Comparison of ENCODE assay signal across 8 mouse cellular contexts in genomic region chr9:56265022-56265360, GRCm38 (mm10).
A peak's percentile ranks its signal among the peaks of the same experiment; 100 is the strongest.
DNase-seq lines count a peak whose midpoint lies in the region; ATAC-seq lines count a peak whose summit lies in the region.

No protein-coding gene starts in this region.

- H3K9me3 ChIP-seq in heart, embryonic 10.5 days: peaks cover 5% of the 10 kb centered on the region
- H3K9me3 ChIP-seq in liver, embryonic 13.5 days (replicated peaks): peaks cover 6% of the 10 kb centered on the region
- H3K9me3 ChIP-seq in liver, embryonic 11.5 days (ENCODE audit: control insufficient read depth, low read length): peaks cover 6% of the 10 kb centered on the region
- H3K9me3 ChIP-seq in megakaryocyte, embryonic 14.5 days: peaks cover 5% of the 10 kb centered on the region

- no peak overlapping the region for H3K27ac ChIP-seq in heart, embryonic 10.5 days
- H3K27ac ChIP-seq in liver, embryonic 13.5 days: peak overlapping the region; percentile 18; the same call in 1 of the 2 replicates
- no peak overlapping the region for H3K27ac ChIP-seq in liver, embryonic 11.5 days (ENCODE audit: low read depth, low read length)

- H3K9ac ChIP-seq in liver, embryonic 13.5 days: no peak overlapping the region
- no peak overlapping the region for H3K9ac ChIP-seq in liver, embryonic 11.5 days (ENCODE audit: low read depth, low read length)

- WGBS in heart, embryonic 10.5 days: 24% methylated on average over 8 of the region's 8 CpGs
- whole genome bisulfite sequencing in liver, embryonic 13.5 days (ENCODE audit: insufficient replicate concordance): 32% methylated on average over 8 of the region's 8 CpGs
- 42% methylated on average over 8 of the region's 8 CpGs for WGBS in liver, embryonic 11.5 days

- no peak for DNase-seq in heart, embryonic 10.5 days (ENCODE audit: low spot score)
- no peak for DNase-seq in heart, adult 8-10 months (ENCODE audit: low spot score)
- no peak for DNase-seq in liver, embryonic 13.5 days
- no peak for DNase-seq in liver, embryonic 11.5 days (ENCODE audit: low spot score)
- DNase-seq in spleen, postnatal 14 days (ENCODE audit: low spot score in 2 of 2): no peak
- DNase-seq in kidney, postnatal 36 days: no peak

- peaks cover 38% of the 10 kb centered on the region for H3K4me1 ChIP-seq in heart, embryonic 10.5 days
- peaks cover 17% of the 10 kb centered on the region for H3K4me1 ChIP-seq in liver, embryonic 13.5 days (replicated peaks)
- peaks cover 6% of the 10 kb centered on the region; the same call in 1 of the 2 replicates for H3K4me1 ChIP-seq in liver, embryonic 11.5 days (replicated peaks; ENCODE audit: control insufficient read depth, insufficient read depth, low read length)
- peaks cover 45% of the 10 kb centered on the region for H3K4me1 ChIP-seq in megakaryocyte, embryonic 14.5 days

- ATAC-seq in liver, embryonic 13.5 days (ENCODE audit: low read depth): no peak
- no peak for ATAC-seq in liver, embryonic 11.5 days (replicated peaks; ENCODE audit: low FRiP score)
- peak; percentile 37 for ATAC-seq in activated CD4-positive, CD25-positive, alpha-beta regulatory T cell, adult 4 months

- H3K36me3 ChIP-seq in heart, embryonic 10.5 days: no peaks in the 10 kb centered on the region
- H3K36me3 ChIP-seq in liver, embryonic 13.5 days: peaks cover 3% of the 10 kb centered on the region; the same call in 1 of the 2 replicates
- peaks cover 2% of the 10 kb centered on the region; the same call in 1 of the 2 replicates for H3K36me3 ChIP-seq in liver, embryonic 11.5 days (ENCODE audit: control insufficient read depth, insufficient read depth, low read length)
- H3K36me3 ChIP-seq in megakaryocyte, embryonic 14.5 days (replicated peaks; ENCODE audit: low read length): peaks cover 5% of the 10 kb centered on the region

- no peaks in the 10 kb centered on the region for H3K27me3 ChIP-seq in heart, embryonic 10.5 days (ENCODE audit: insufficient read depth, poor library complexity, severe bottlenecking)
- H3K27me3 ChIP-seq in liver, embryonic 13.5 days: no peaks in the 10 kb centered on the region
- H3K27me3 ChIP-seq in liver, embryonic 11.5 days (replicated peaks; ENCODE audit: control insufficient read depth, insufficient read depth, low read length): no peaks in the 10 kb centered on the region
- no peaks in the 10 kb centered on the region for H3K27me3 ChIP-seq in megakaryocyte, embryonic 14.5 days (replicated peaks)

- 0 out of 2 replicates have a peak overlapping the region, but pooled peaks have one; percentile 10 for H3K4me3 ChIP-seq in heart, embryonic 10.5 days
- H3K4me3 ChIP-seq in liver, embryonic 13.5 days (replicated peaks): no peak overlapping the region
- no peak overlapping the region for H3K4me3 ChIP-seq in liver, embryonic 11.5 days (ENCODE audit: low read depth, low read length)
- H3K4me3 ChIP-seq in megakaryocyte, embryonic 14.5 days (replicated peaks): peak overlapping the region; percentile 39

- no peak overlapping the region for H3K4me2 ChIP-seq in liver, embryonic 13.5 days
- no peak overlapping the region for H3K4me2 ChIP-seq in liver, embryonic 11.5 days

Comparison
In these comparisons a context has a peak if more than half of its experiments do, and no peak if none do; other contexts are left out.
1. H3K4me3 ChIP-seq: peak in heart, embryonic 10.5 days (single experiment) and megakaryocyte, embryonic 14.5 days (single experiment); none in liver, embryonic 13.5 days (single experiment) and liver, embryonic 11.5 days (single experiment).